Mouse (Mus musculus) left cerebral cortex, adult 2 months (tissue): ENCODE data around the gene Slc15a4. TPM values are rescaled to one million over a fixed set of nuclear protein-coding genes. Genes with fewer than 3 reads are reported as not detected.

Experiments used
- DNase-seq, 2 experiments: peaks; one replicate each; pipeline ENCODE4 v3.0.0; 2021 to 2022; ENCODE audit warnings: low spot score in 2 of 2, mixed read lengths in 1 of 2; ENCODE audit errors: extremely low spot score in 1 of 2
- H3K27ac ChIP-seq: fragments of 200-600 bp; 2 replicates; pipeline ENCODE4 v1.8.1; 2022
- H3K4me3 ChIP-seq: fragments of 200-600 bp; 2 replicates; pipeline ENCODE4 v1.8.1; 2022
- CTCF ChIP-seq: fragments of 200-600 bp; IDR thresholded peaks from 2 replicates; pipeline ENCODE4 v1.8.1; 2022; ENCODE audit warnings: antibody characterized with exemption, mild to moderate bottlenecking, moderate library complexity
- intact Hi-C: fragments of 180-260 bp; cut with DNase I; formaldehyde crosslinking; loops from one replicate; pipeline ENCODE4 v1.15.1; 2025
- total RNA-seq, 2 experiments: library from RNA; stranded (reverse); gene quantifications; 2 replicates each; pipeline ENCODE4 v1.2.3; 2021

The Slc15a4 gene
- total RNA-seq, 2 experiments from 2014 or later: 23.6 to 27.8 TPM

- TF ChIP-seq CTCF: no peak
- H3K27ac ChIP-seq: peak overlapping the region; percentile 86
- intact Hi-C loops: no loop called here
- peak; percentile 98 for DNase-seq
- H3K4me3 ChIP-seq: peak overlapping the region; percentile 98
These were observed 15.6 kb downstream of the Slc15a4 start for GRCm38 (mm10) chr5:127616884-127617635.

GRCm38 (mm10) chr5:127616151-127616550 lies 16.5 kb downstream of the Slc15a4 start:
- intact Hi-C loops: no loop called here
- no peak for DNase-seq
- H3K4me3 ChIP-seq: peak overlapping the region; percentile 98
- TF ChIP-seq CTCF: no peak
- peak overlapping the region; percentile 86 for H3K27ac ChIP-seq

- H3K4me3 ChIP-seq: peak overlapping the region; percentile 98
- no peak overlapping the region for H3K27ac ChIP-seq
- intact Hi-C loops: no loop called here
- DNase-seq: no peak
- TF ChIP-seq CTCF: no peak
These were observed 17.2 kb downstream of the Slc15a4 start for GRCm38 (mm10) chr5:127615459-127615858.

- intact Hi-C loops: no loop called here
- peak overlapping the region; percentile 56; the same call in 1 of the 2 replicates for H3K27ac ChIP-seq
- TF ChIP-seq CTCF: no peak
These were observed 20.3 kb downstream of the Slc15a4 start for GRCm38 (mm10) chr5:127612397-127612796.

GRCm38 (mm10) chr5:127611881-127612280 lies 20.8 kb downstream of the Slc15a4 start:
- TF ChIP-seq CTCF: no peak
- DNase-seq: no peak
- H3K27ac ChIP-seq: peak overlapping the region; percentile 56
- intact Hi-C loops: no loop called here
- no peak overlapping the region for H3K4me3 ChIP-seq

More at GRCm38 (mm10) chr5:127612397-127612796, 20.3 kb downstream of the Slc15a4 start:
- no peak overlapping the region for H3K4me3 ChIP-seq
- DNase-seq: no peak

GRCm38 (mm10) chr5:127610787-127611509 lies 21.7 kb downstream of the Slc15a4 start:
- peak in 1 of 2 experiments; percentile 38 for DNase-seq
- intact Hi-C loops: no loop called here
- peak overlapping the region; percentile 56 for H3K27ac ChIP-seq
- no peak overlapping the region for H3K4me3 ChIP-seq
- TF ChIP-seq CTCF: no peak

- DNase-seq: no peak
- Histone ChIP-seq H3K4me3 (no peak overlapping the region), H3K27ac (peak overlapping the region; percentile 42; the same call in 1 of the 2 replicates)
- intact Hi-C loops: no loop called here
- TF ChIP-seq CTCF: no peak
These were observed 23.4 kb downstream of the Slc15a4 start for GRCm38 (mm10) chr5:127609191-127609714.

- Histone ChIP-seq H3K4me3 (no peak overlapping the region), H3K27ac (peak overlapping the region; percentile 10; the same call in 1 of the 2 replicates)
- no peak for TF ChIP-seq CTCF
- no peak for DNase-seq
- intact Hi-C loops: no loop called here
These were observed 25.2 kb downstream of the Slc15a4 start for GRCm38 (mm10) chr5:127607507-127607906.

- Histone ChIP-seq H3K27ac (no peak overlapping the region), H3K4me3 (no peak overlapping the region)
- intact Hi-C loops: no loop called here
- no peak for DNase-seq
- TF ChIP-seq CTCF: no peak
These were observed 29.7 kb downstream of the Slc15a4 start for GRCm38 (mm10) chr5:127602996-127603395.

GRCm38 (mm10) chr5:127596862-127597261 lies 35.8 kb downstream of the Slc15a4 start:
- no peak for TF ChIP-seq CTCF
- peak overlapping the region; percentile 56; the same call in 1 of the 2 replicates for H3K27ac ChIP-seq

GRCm38 (mm10) chr5:127595676-127596075 lies 37.0 kb downstream of the Slc15a4 start:
- no peak for DNase-seq
- no peak for TF ChIP-seq CTCF
- Histone ChIP-seq H3K27ac (peak overlapping the region; percentile 57), H3K4me3 (no peak overlapping the region)
- intact Hi-C loops: no loop called here

More at GRCm38 (mm10) chr5:127596862-127597261, 35.8 kb downstream of the Slc15a4 start:
- no peak overlapping the region for H3K4me3 ChIP-seq
- intact Hi-C loops: no loop called here
- no peak for DNase-seq

- peak; percentile 67 for TF ChIP-seq CTCF
These were observed 39.8 kb downstream of the Slc15a4 start for GRCm38 (mm10) chr5:127592854-127593253.

More at GRCm38 (mm10) chr5:127592854-127593253, 39.8 kb downstream of the Slc15a4 start:
- intact Hi-C loops: loop anchor here (5.0 kb wide), 1 partner anchor 849 kb away; no protein-coding TSS in a partner anchor
- no peak for DNase-seq
- no peak overlapping the region for H3K4me3 ChIP-seq
- no peak overlapping the region for H3K27ac ChIP-seq
